Mouse (Mus musculus) small intestine, adult 10 weeks (tissue): Measurements from ENCODE around the gene Olfr905. TPM values are rescaled to one million over a fixed set of nuclear protein-coding genes. Genes with fewer than 3 reads are reported as not detected.

ENCODE experiments used
- polyA plus RNA-seq: library from polyadenylated mRNA; stranded (reverse); fragments of 350-450 nt; fragmentation: Illumina TruSeq; extraction: RNeasy Lipid Tissue Mini Kit (QIAGEN cat#74804); gene quantifications from one replicate; pipeline ENCODE4 v1.2.3, GENCODE M21; 2014; ENCODE audit warnings: low replicate concordance

Olfr905 gene
- polyA plus RNA-seq = not detected

DNA sequence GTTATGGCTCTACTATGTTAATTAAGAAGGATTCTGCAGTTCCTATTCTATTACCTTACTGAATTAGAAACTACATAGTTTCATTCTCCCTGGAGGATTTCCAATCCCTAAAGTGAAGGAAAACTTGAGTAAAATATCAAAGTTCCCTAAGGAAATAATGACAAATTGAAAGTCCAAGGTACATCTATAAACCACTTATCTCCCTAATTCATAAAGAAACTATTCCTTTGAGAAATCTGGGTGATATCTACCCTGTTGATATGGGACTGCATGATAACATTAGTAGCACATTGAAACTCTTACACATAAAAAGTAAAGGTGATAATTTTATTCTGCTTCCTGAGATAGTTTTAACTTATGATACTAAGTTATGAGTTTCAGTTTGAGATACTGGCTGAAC lies at the start of gene Olfr905:
Gene Olfr905 (plus strand): TSS at position 301 of the 400 bp plus-strand sequence.

GRCm38 (mm10) chr9:38429155-38429554 lies 41.8 kb upstream of the Olfr905 start, which contains the start of gene Olfr901:
TSS of gene Olfr901 (plus strand) at chr9:38429455.

GRCm38 (mm10) chr9:38447352-38447751 lies 23.6 kb upstream of the Olfr905 start, which contains the start of gene Olfr902:
TSS of gene Olfr902 (plus strand) at chr9:38447652.

DNA sequence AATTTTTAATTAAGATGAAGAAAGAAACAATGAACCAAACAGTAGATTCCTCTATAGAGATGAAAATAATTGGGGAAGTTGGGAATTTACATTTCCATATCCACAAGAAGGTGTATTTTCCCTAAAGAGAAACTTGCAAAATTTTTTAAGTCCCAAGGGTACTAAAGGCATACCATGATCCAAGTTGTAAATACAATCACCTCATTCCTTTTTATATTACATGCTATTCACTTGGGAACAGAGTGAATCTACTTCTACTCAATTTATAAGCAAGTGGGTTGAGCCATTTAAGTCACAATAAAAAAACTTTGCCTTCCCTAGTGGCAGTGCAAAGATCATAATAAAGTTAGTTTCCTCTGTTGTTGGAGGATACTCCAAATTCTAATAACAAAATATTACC lies 8.1 kb upstream of the Olfr905 start, which contains the start of gene Olfr904:
Gene Olfr904 (plus strand): TSS at position 301 of the 400 bp plus-strand sequence.

GRCm38 (mm10) chr9:38486785-38487184 lies 15.9 kb downstream of the Olfr905 start, which contains the start of gene Olfr906:
TSS of gene Olfr906 (plus strand) at chr9:38487085.

GRCm38 (mm10) chr9:38495501-38495900 lies 24.6 kb downstream of the Olfr905 start, which contains the start of gene Olfr907:
TSS of gene Olfr907 (plus strand) at chr9:38495801.

DNA sequence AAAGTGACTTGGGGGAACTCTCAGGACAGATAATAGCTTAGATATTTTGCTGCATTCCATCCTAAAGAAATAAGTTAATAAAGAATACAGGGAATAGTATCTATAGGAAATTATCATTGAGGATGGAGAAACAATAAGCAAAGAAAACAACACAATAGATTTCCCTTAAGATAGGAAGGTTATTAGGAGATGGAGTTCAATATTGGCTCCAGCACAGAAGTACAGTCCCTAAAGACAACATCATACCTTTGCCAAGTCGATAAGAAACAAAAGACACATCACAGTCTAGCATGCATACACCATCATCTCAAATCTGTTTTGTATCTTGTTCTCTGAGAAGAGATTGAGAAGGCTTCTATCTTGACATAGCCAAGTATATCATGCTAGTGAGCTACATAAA lies 50.4 kb downstream of the Olfr905 start, which contains the start of gene Olfr911-ps1:
Gene Olfr911-ps1 (plus strand): TSS at position 301 of the 400 bp plus-strand sequence.

Other genes starting within 250 kb of the Olfr905 start
- gene Olfr143, start 218.3 kb upstream of the Olfr905 start, polyA plus RNA-seq = not detected
- not detected for gene Olfr895, start 203.3 kb upstream of the Olfr905 start, polyA plus RNA-seq
- gene Olfr896-ps1, start 180.0 kb upstream of the Olfr905 start, polyA plus RNA-seq = not detected
- not detected for gene Olfr25, start 142.0 kb upstream of the Olfr905 start, polyA plus RNA-seq
- gene Olfr898, start 122.7 kb upstream of the Olfr905 start, polyA plus RNA-seq = not detected
- gene Olfr250, start 104.2 kb upstream of the Olfr905 start, polyA plus RNA-seq = not detected
- not detected for gene Olfr251, start 94.0 kb upstream of the Olfr905 start, polyA plus RNA-seq
- gene Olfr147, start 69.4 kb upstream of the Olfr905 start, polyA plus RNA-seq = not detected
- gene Olfr901, start 41.7 kb upstream of the Olfr905 start, polyA plus RNA-seq = not detected
- gene Olfr902, start 23.5 kb upstream of the Olfr905 start, polyA plus RNA-seq = not detected
- gene Olfr904, start 8.0 kb upstream of the Olfr905 start, polyA plus RNA-seq = not detected
- gene Olfr906, start 16.0 kb downstream of the Olfr905 start, polyA plus RNA-seq = not detected
- not detected for gene Olfr907, start 24.7 kb downstream of the Olfr905 start, polyA plus RNA-seq
- gene Olfr911-ps1, start 50.5 kb downstream of the Olfr905 start, polyA plus RNA-seq = not detected
- not detected for gene Olfr910, start 66.7 kb downstream of the Olfr905 start, polyA plus RNA-seq
- not detected for gene Olfr912, start 109.1 kb downstream of the Olfr905 start, polyA plus RNA-seq
- not detected for gene Olfr913, start 121.7 kb downstream of the Olfr905 start, polyA plus RNA-seq
- gene Olfr914, start 134.0 kb downstream of the Olfr905 start, polyA plus RNA-seq = not detected
- not detected for gene Olfr916, start 188.8 kb downstream of the Olfr905 start, polyA plus RNA-seq
- gene Olfr917, start 194.7 kb downstream of the Olfr905 start, polyA plus RNA-seq = not detected
- not detected for gene Olfr918, start 203.5 kb downstream of the Olfr905 start, polyA plus RNA-seq
- gene Olfr919, start 232.6 kb downstream of the Olfr905 start, polyA plus RNA-seq = not detected
- 71.8 TPM for gene Vwa5a, start 247.2 kb downstream of the Olfr905 start, polyA plus RNA-seq